Mouse (Mus musculus) gastrocnemius, adult 2 months (tissue): ENCODE data around the gene Vwa8. TPM values are rescaled to one million over a fixed set of nuclear protein-coding genes. Genes with fewer than 3 reads are reported as not detected.

Experiments
- DNase-seq: peaks from one replicate; pipeline ENCODE4 v3.0.0; 2022
- H3K27ac ChIP-seq: fragments of 200-600 bp; 2 replicates; pipeline ENCODE4 v1.8.1; 2022; ENCODE audit warnings: mild to moderate bottlenecking
- H3K4me3 ChIP-seq: fragments of 200-600 bp; 2 replicates; pipeline ENCODE4 v1.8.1; 2022; ENCODE audit warnings: mild to moderate bottlenecking, moderate library complexity
- CTCF ChIP-seq: fragments of 200-600 bp; IDR thresholded peaks from 2 replicates; pipeline ENCODE4 v1.8.1; 2022; ENCODE audit warnings: antibody characterized with exemption, mild to moderate bottlenecking, moderate library complexity
- intact Hi-C: fragments of 180-260 bp; cut with DNase I; formaldehyde crosslinking; loops from one replicate; pipeline ENCODE4 v1.15.1; 2025
- total RNA-seq, 2 experiments: library from RNA; stranded (reverse); gene quantifications; 2 replicates each; pipeline ENCODE4 v1.2.3; 2021

The Vwa8 gene
- total RNA-seq, 2 experiments from 2014 or later = 64.5 to 83.1 TPM

- no peak for TF ChIP-seq CTCF
- no peak overlapping the region for H3K4me3 ChIP-seq
- DNase-seq = no peak
- H3K27ac ChIP-seq = no peak overlapping the region
- intact Hi-C loops = no loop called here
These were observed 394.4 kb downstream of the Vwa8 start for GRCm38 (mm10) chr14:79243038-79243883.

- DNase-seq = no peak
- no peak for TF ChIP-seq CTCF
- no peak overlapping the region for H3K27ac ChIP-seq
- H3K4me3 ChIP-seq = no peak overlapping the region
- intact Hi-C loops = no loop called here
These were observed 395.7 kb downstream of the Vwa8 start for GRCm38 (mm10) chr14:79244571-79244970.

- H3K4me3 ChIP-seq = no peak overlapping the region
- intact Hi-C loops = no loop called here
- TF ChIP-seq CTCF = no peak
- no peak for DNase-seq
- H3K27ac ChIP-seq = no peak overlapping the region
These were observed 403.0 kb downstream of the Vwa8 start for GRCm38 (mm10) chr14:79251727-79252285.

Other genes with a start within 250 kb of the Vwa8 start
- gene Dgkh, start 116.3 kb upstream of the Vwa8 start, total RNA-seq = 1 to 10 TPM; 2.8 to 3.3 TPM